Mouse (Mus musculus) gastrocnemius, adult 18-20 months (tissue): ENCODE data around the gene Vps26a. TPM values are rescaled to one million over a fixed set of nuclear protein-coding genes. Genes with fewer than 3 reads are reported as not detected.

ENCODE experiments used
- DNase-seq: peaks from one replicate; pipeline ENCODE4 v3.0.0; 2021; ENCODE audit warnings: low spot score
- total RNA-seq, 2 experiments: library from RNA; stranded (reverse); gene quantifications; 2 replicates each; pipeline ENCODE4 v1.2.3; 2021

Vps26a gene
- total RNA-seq, 2 experiments from 2014 or later, result 27.5 to 30.4 TPM

- no peak for DNase-seq
These were observed 66.2 kb downstream of the Vps26a start for GRCm38 (mm10) chr10:62420399-62420798.

- DNase-seq, result no peak
These were observed 67.2 kb downstream of the Vps26a start for GRCm38 (mm10) chr10:62419422-62419821.

- DNase-seq, result no peak
These were observed 67.7 kb downstream of the Vps26a start for GRCm38 (mm10) chr10:62418831-62419356.

DNA sequence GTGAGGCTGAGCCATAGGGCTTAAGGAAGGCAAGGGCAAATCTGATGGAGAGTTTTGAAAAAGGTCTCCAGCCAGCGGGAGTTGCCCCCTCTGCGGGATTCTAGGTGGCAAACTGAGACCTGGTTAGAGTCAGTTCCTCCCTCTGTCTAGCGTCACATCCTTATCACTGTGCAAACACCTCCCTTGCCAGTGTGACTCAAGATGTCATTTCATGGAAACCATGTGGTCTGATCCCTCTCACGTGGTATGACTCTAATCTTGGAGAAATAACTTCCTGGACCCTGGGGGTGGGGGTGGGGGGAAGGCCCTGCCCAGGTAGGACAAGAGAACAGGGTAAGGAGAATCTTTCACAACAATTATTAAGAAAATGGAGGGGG lies 73.0 kb downstream of the Vps26a start:
- no peak for DNase-seq

DNA sequence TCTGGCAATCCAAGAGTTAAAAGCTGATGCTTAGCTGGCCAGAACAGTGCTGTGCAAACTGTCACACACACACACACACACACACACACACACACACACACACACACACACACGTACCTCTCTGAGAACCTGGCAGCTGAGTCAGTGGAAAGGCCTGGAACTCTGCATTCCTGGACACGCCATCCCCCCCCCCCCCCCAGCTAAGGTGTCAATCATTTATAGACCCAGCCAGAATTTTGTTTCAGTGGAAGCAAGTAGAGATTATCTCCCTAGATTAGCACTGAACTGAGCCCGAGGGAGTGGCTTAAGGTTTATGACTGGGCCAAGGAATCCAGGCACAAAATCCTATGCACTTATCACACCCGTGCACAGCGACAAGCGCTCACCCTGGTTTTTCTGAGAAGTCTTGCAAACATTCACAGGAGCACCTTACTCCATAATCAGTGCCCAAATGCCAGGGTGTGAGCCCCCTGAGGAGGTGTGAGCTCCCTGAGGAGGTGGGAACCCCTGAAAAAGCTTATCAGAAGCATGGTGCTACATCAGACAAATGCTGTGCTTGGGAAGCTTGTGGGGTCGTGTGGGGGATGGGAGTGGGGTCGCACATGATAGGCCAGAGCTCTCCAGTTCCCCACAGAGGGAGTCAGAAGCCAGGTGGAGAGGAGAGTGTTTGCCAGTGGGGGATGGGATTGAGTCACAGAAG lies 73.5 kb downstream of the Vps26a start:
- DNase-seq, result no peak

DNA sequence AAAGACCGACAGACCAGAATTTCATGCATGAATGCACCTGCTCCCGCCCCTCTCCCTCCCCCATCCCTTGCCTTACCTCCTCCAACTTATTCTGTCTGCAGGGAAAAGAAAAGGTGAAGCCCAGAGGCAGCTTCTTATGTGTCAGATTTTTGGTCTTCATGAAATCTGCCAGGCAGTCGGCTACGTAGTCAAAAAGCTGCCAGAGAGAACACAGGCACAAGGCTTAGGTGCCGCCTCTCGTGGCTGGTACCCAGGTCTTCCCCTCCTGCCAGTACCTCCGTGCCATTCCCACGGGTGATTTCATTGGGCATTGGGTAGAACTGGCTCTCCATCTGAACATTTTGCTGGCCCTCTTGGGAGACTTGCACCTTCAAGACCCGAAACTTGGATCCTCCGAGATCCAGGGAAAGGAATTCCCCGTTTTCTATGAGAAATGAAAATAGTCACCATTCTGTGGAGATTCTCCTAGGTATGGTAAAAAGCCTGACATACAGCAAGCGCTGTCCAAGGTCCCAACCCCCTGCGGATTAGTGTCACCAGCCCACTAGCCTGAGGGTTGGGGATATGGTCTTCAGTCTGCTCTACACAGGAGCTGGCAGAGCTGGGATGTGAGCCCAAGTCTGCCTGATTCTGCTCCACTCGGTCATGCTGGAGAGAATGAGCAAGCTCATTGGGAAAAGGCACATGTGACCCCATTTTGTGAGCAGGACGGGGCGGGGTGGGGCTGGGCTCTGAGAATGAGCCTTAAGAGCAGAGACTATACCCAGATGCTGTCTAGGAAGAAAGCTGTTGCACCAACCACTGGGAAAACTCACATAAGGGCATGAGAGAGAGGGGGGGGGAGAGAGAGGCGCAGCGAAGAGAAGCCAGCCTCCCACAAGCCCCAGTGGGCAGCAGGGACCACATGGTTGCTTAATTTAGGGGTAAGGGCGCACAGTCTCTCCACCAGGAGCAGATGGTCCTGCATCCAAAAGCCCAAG lies 74.9 kb downstream of the Vps26a start:
- DNase-seq, result no peak

DNA sequence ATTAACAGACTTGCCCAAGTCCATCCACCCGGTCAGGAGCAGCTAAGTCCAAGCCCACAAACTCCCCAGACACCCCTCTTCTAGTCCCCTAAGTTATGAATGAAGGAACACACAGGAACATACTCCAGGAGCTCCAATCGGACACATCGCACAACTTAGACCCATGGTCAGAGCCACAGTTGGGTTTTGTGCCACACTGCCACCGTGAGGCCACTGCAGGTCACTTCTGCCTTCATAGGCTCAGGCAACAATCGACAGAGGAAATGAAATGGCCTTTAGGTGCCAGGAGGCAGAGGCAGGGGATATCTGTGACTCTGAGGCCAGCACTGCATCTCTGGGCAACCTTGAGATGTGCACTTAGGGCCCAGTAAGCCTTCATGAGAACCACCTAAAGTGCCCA lies 75.7 kb downstream of the Vps26a start:
- peak; percentile 53 for DNase-seq

Other genes starting within 250 kb of the Vps26a start
- not detected for gene Tacr2, start 234.4 kb downstream of the Vps26a start, total RNA-seq
- 1 to 10 TPM; 4.7 to 7.2 TPM for gene Hk1, start 106.9 kb downstream of the Vps26a start, total RNA-seq
- not detected for gene Hkdc1, start 64.3 kb downstream of the Vps26a start, total RNA-seq
- not detected for gene 4930507D05Rik, start 37.3 kb downstream of the Vps26a start, total RNA-seq
- 10 to 100 TPM; 14.2 to 16.0 TPM for gene Supv3l1, start 37.1 kb downstream of the Vps26a start, total RNA-seq
- 10 to 100 TPM; 10.5 to 15.0 TPM for gene Srgn, start 40.6 kb upstream of the Vps26a start, total RNA-seq
- 10 to 100 TPM; 29.0 to 30.4 TPM for gene Kif1bp, start 91.7 kb upstream of the Vps26a start, total RNA-seq
- 10 to 100 TPM; 30.0 to 33.8 TPM for gene Ddx21, start 115.5 kb upstream of the Vps26a start, total RNA-seq
- gene Ddx50, start 164.4 kb upstream of the Vps26a start, total RNA-seq, result 10 to 100 TPM; 42.0 to 49.6 TPM
- gene Stox1, start 239.3 kb upstream of the Vps26a start, total RNA-seq, result under 1 TPM; 0.17 to 0.30 TPM